Mouse (Mus musculus) kidney, embryonic 14.5 days (tissue): ENCODE measurements around the gene Slc6a1. TPM values are rescaled to one million over a fixed set of nuclear protein-coding genes. Genes with fewer than 3 reads are reported as not detected.

Experiments
- ATAC-seq: fragments of 200-750 bp; cut with Nextera tagmentation; 2 replicates; pipeline ENCODE4 v1.8.0; 2017; ENCODE audit warnings: moderate number of reproducible peaks, mild to moderate bottlenecking, moderate TSS enrichment, moderate library complexity; ENCODE audit not compliant: low FRiP score, low TSS enrichment
- H3K27ac ChIP-seq: fragments of 300-500 bp; sonication (generic); 2 replicates; pipeline ENCODE4 v1.5.1; 2014; ENCODE audit warnings: low read depth, mild to moderate bottlenecking, low read length, moderate library complexity, mixed read lengths
- H3K27me3 ChIP-seq: fragments of 300-500 bp; sonication (generic); 2 replicates; pipeline ENCODE4 v1.6.1; 2014; ENCODE audit warnings: mild to moderate bottlenecking, low read length; ENCODE audit not compliant: control insufficient read depth, insufficient read depth
- H3K36me3 ChIP-seq: fragments of 300-500 bp; sonication (generic); 2 replicates; pipeline ENCODE4 v1.6.1; 2014; ENCODE audit warnings: low read length, mixed read lengths; ENCODE audit not compliant: control insufficient read depth, insufficient read depth
- H3K4me1 ChIP-seq: fragments of 300-500 bp; sonication (generic); 2 replicates; pipeline ENCODE4 v1.6.1; 2014; ENCODE audit warnings: low read length, mixed read lengths; ENCODE audit not compliant: control insufficient read depth, insufficient read depth
- H3K4me2 ChIP-seq: fragments of 300-500 bp; sonication (generic); replicated peaks from 2 replicates; pipeline ENCODE4 v1.6.1; 2014; ENCODE audit warnings: low read depth, mild to moderate bottlenecking, low read length
- H3K4me3 ChIP-seq: fragments of 300-500 bp; sonication (generic); 2 replicates; pipeline ENCODE4 v1.5.1; 2014; ENCODE audit warnings: mild to moderate bottlenecking, low read length
- H3K9ac ChIP-seq: fragments of 300-500 bp; sonication (generic); 2 replicates; pipeline ENCODE4 v1.6.1; 2014; ENCODE audit warnings: low read depth, mild to moderate bottlenecking, low read length, moderate library complexity
- H3K9me3 ChIP-seq: fragments of 300-500 bp; sonication (generic); 2 replicates; pipeline ENCODE4 v1.6.1; 2016; ENCODE audit warnings: low read length; ENCODE audit not compliant: control insufficient read depth
- WGBS: fragments of 180-500 bp; shearing (Covaris S2); extraction: QIAGEN DNeasy Blood & Tissue Kit; methylation state at CpG from one replicate; pipeline ENCODE4 v1.1.7; 2014; 5-methylcytosine and 5-hydroxymethylcytosine counted together
- polyA plus RNA-seq: library from polyadenylated mRNA; unstranded; fragments of >200 nt; fragmentation: Nextera tagmentation; extraction: Ambion mirVana; gene quantifications from 2 replicates; pipeline ENCODE4 v1.2.1, GENCODE M21; 2014

Gene Slc6a1
- polyA plus RNA-seq, 1 experiment from 2014 or later, result 0.12 TPM

- H3K27ac ChIP-seq, result no peak overlapping the region
- H3K9me3 ChIP-seq, result no peaks in the 10 kb centered on the region
- no peaks in the 10 kb centered on the region for H3K4me1 ChIP-seq
- peaks cover 73% of the 10 kb centered on the region for H3K27me3 ChIP-seq
- peak overlapping the region; percentile 15; the same call in 1 of the 2 replicates for H3K4me3 ChIP-seq
- no peak overlapping the region for H3K9ac ChIP-seq
- no peak; the same call in 1 of the 2 replicates for ATAC-seq
- no peak overlapping the region for H3K4me2 ChIP-seq
- no peaks in the 10 kb centered on the region for H3K36me3 ChIP-seq
- 13% methylated on average over 8 of the region's 8 CpGs for WGBS
These were observed 889 bp downstream of the Slc6a1 start for GRCm38 (mm10) chr6:114283278-114283770.

DNA sequence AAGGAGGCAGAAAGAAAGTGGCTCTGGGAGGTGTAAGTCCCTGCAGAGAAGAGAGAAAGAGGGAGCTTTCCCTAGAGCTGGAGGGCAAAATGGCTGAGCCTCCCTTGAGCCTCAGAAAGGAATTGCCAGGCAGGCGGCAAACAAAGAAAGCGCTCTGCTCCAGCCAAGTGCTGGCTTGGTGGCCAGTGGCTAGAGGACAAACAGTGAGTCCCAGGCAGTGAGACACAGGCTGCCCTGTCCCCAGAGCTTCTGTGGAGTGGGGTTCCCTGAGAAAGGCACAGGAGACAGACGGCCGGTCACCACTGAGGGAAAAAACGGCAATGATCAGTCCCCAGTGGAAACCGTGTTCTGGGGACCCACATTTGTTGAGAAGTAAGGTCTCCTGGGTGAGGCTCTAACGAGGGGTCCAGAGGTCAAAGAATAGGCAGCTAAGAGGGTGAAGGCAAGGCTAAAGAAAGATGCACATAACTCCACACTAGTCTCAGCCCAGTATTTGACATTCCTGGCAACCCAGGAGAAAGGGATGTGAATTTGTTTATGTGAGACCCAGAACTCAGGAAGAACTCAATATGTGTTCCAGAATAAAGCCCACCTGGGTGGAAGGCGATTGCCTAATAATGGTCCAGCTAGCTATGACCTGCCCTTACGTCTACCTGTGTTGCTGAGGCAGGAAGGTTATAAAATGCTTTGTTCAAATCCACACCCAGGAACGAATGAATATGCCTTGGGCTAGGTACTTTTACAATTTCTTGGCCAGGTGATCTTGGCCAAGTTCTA, 1.7 kb downstream of the Slc6a1 start:
- Histone ChIP-seq H3K36me3 (no peaks in the 10 kb centered on the region), H3K27me3 (peaks cover 73% of the 10 kb centered on the region), H3K9ac (no peak overlapping the region), H3K4me1 (no peaks in the 10 kb centered on the region), H3K4me3 (no peak overlapping the region), H3K4me2 (no peak overlapping the region), H3K27ac (no peak overlapping the region), H3K9me3 (no peaks in the 10 kb centered on the region)
- 50% methylated on average over 10 of the region's 10 CpGs for WGBS
- ATAC-seq, result no peak

DNA sequence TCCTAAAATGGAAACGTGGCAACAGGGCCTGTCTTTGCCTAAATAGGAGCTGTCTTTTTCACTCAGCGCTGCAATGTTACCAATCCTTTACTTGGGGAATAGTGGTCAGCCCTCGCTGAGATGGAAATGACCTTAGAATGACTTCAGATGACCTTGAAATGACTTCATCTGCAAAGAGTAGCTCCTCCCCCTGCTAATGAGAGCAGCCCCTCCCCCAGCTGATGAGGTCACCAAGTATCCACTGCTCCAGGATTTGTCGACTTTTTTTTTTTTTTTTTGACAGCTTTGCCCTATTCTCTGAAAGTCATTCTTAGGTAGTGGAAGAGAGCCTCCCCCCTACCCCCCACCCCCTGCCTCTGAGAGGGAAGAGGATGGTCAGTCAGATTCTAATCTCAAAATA, 3.0 kb downstream of the Slc6a1 start:
- peaks cover 73% of the 10 kb centered on the region for H3K27me3 ChIP-seq
- no peak overlapping the region for H3K27ac ChIP-seq
- H3K4me2 ChIP-seq, result no peak overlapping the region
- H3K4me3 ChIP-seq, result no peak overlapping the region
- WGBS, result 23% methylated on average over 4 of the region's 4 CpGs
- no peaks in the 10 kb centered on the region for H3K4me1 ChIP-seq
- H3K9me3 ChIP-seq, result no peaks in the 10 kb centered on the region
- no peaks in the 10 kb centered on the region for H3K36me3 ChIP-seq
- no peak for ATAC-seq
- H3K9ac ChIP-seq, result no peak overlapping the region

- WGBS, result 20% methylated on average over 7 of the region's 7 CpGs
- no peak overlapping the region for H3K27ac ChIP-seq
- ATAC-seq, result no peak
- no peak overlapping the region for H3K9ac ChIP-seq
- no peak overlapping the region for H3K4me2 ChIP-seq
- H3K36me3 ChIP-seq, result no peaks in the 10 kb centered on the region
- H3K27me3 ChIP-seq, result peaks cover 38% of the 10 kb centered on the region
- H3K4me1 ChIP-seq, result no peaks in the 10 kb centered on the region
- no peaks in the 10 kb centered on the region for H3K9me3 ChIP-seq
- H3K4me3 ChIP-seq, result no peak overlapping the region
These were observed 6.7 kb downstream of the Slc6a1 start for GRCm38 (mm10) chr6:114289106-114289505.

- Histone ChIP-seq H3K4me2 (no peak overlapping the region), H3K27me3 (peaks cover 27% of the 10 kb centered on the region), H3K9ac (no peak overlapping the region), H3K36me3 (no peaks in the 10 kb centered on the region), H3K4me1 (no peaks in the 10 kb centered on the region), H3K27ac (no peak overlapping the region), H3K9me3 (no peaks in the 10 kb centered on the region), H3K4me3 (no peak overlapping the region)
- WGBS, result 59% methylated on average over 8 of the region's 8 CpGs
- no peak for ATAC-seq
These were observed 7.7 kb downstream of the Slc6a1 start for GRCm38 (mm10) chr6:114290184-114290583.

DNA sequence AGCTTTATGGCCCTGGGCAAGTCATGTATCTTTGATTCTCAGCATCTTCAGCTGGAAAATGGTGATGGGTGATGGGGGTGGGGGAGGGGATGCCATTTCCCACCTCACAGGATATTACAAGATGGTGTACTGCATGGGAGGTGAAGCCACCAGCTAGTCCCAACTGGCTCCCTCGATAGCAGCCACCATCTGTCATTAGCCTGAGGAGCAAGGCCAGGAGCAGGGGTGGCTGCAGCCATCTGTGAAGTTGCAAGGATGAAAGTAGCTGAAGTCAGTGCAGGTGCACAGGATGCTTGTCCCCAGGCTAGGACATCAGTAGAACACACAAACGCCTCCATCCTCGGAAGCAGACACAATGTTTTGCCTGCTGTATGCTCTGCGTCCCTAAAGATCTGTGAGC, 8.5 kb downstream of the Slc6a1 start:
- H3K9ac ChIP-seq, result no peak overlapping the region

GRCm38 (mm10) chr6:114291396-114291795, 9.0 kb downstream of the Slc6a1 start:
- Histone ChIP-seq H3K4me3 (no peak overlapping the region), H3K9me3 (no peaks in the 10 kb centered on the region), H3K27me3 (peaks cover 17% of the 10 kb centered on the region), H3K4me2 (no peak overlapping the region), H3K9ac (no peak overlapping the region), H3K36me3 (no peaks in the 10 kb centered on the region), H3K4me1 (no peaks in the 10 kb centered on the region), H3K27ac (no peak overlapping the region)
- 55% methylated on average over 5 of the region's 5 CpGs for WGBS
- no peak for ATAC-seq

More for the DNA sequence above, 8.5 kb downstream of the Slc6a1 start:
- no peak overlapping the region for H3K4me2 ChIP-seq
- H3K27me3 ChIP-seq, result peaks cover 22% of the 10 kb centered on the region
- H3K9me3 ChIP-seq, result no peaks in the 10 kb centered on the region
- no peaks in the 10 kb centered on the region for H3K4me1 ChIP-seq
- no peaks in the 10 kb centered on the region for H3K36me3 ChIP-seq
- no peak for ATAC-seq
- no peak overlapping the region for H3K27ac ChIP-seq
- WGBS, result 65% methylated on average over 4 of the region's 4 CpGs
- H3K4me3 ChIP-seq, result no peak overlapping the region

DNA sequence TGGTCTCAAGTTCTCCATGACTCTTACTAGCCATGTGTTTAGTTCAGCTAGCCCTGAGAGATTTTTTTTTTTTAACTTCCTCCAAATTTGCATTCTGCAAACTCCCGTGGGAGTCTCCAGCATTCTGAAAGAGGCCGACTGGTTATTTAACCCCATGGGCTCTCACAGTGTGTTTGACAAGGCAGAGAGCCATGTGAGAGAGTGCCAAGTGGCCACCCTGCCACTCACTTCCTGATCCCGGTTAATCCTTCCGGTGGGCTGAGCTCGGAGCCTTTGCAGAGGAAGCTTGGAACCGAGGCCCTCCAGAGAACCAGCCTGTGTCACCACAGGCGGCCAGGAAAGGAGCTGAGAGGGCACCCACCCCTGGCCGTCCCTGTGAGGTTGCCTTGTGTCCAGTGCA, 11.1 kb downstream of the Slc6a1 start:
- Histone ChIP-seq H3K9me3 (no peaks in the 10 kb centered on the region), H3K36me3 (no peaks in the 10 kb centered on the region), H3K27me3 (no peaks in the 10 kb centered on the region; the same call in 1 of the 2 replicates), H3K4me2 (no peak overlapping the region), H3K4me1 (no peaks in the 10 kb centered on the region), H3K9ac (0 out of 2 replicates have a peak overlapping the region, but pooled peaks have one; percentile 18), H3K4me3 (no peak overlapping the region), H3K27ac (no peak overlapping the region)
- WGBS, result 38% methylated on average over 8 of the region's 8 CpGs
- no peak for ATAC-seq

DNA sequence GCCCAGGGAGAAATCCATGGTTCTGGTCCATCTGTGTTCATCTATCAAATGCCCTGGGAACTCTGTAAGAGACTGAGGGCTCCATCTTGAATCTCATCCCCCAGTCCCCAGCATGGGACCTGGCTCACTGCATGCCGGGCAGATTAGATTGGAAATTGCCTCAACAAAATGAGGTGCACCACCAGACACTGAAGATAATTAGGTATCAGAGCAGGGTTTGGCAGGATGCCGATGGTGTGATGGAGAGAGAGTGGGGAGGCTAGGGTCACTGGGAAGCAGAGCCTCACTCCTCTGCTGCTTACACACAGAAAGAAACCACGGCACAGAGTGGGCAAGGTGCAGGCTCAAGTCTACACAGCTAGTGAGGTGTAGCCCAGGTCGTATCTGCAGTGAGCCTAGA, 12.7 kb downstream of the Slc6a1 start:
- Histone ChIP-seq H3K4me2 (no peak overlapping the region), H3K4me3 (no peak overlapping the region), H3K9ac (no peak overlapping the region), H3K27me3 (no peaks in the 10 kb centered on the region; the same call in 1 of the 2 replicates), H3K36me3 (no peaks in the 10 kb centered on the region), H3K4me1 (no peaks in the 10 kb centered on the region), H3K27ac (no peak overlapping the region), H3K9me3 (no peaks in the 10 kb centered on the region)
- no peak for ATAC-seq
- 90% methylated on average over 4 of the region's 4 CpGs for WGBS
